ENCODE assay signal across 10 mouse cellular contexts in genomic region chr11:57983480-57984342, GRCm38 (mm10). TPM values are rescaled to one million over a fixed set of nuclear protein-coding genes. Genes with fewer than 3 reads are reported as not detected.
DNase-seq lines count a peak whose midpoint lies in the region; ATAC-seq lines count a peak whose summit lies in the region.
"Had no signal": no experiment of that assay in that cellular context is flagged by ENCODE, and none has a peak within 500 bp of the region (broad histone marks: within the 10 kb centered on the region; RNA-seq: fewer than 3 reads in every experiment).

No protein-coding gene starts in this region.

- H3K27ac ChIP-seq in heart, embryonic 11.5 days (ENCODE audit: low read depth, low read length) = peak overlapping the region; percentile 60
- peak overlapping the region; percentile 82 for H3K27ac ChIP-seq in liver, embryonic 11.5 days (ENCODE audit: low read depth, low read length)
- H3K27ac ChIP-seq in stomach, embryonic 16.5 days (ENCODE audit: low read length) = peak overlapping the region; percentile 69
- H3K27ac ChIP-seq: heart, adult 2 months had no signal

- peak overlapping the region; percentile 2; the same call in 1 of the 2 replicates for H3K9ac ChIP-seq in heart, embryonic 11.5 days (ENCODE audit: low read depth, low read length)
- no peak overlapping the region for H3K9ac ChIP-seq in liver, embryonic 11.5 days (ENCODE audit: low read depth, low read length)
- peak overlapping the region; percentile 24; the same call in 1 of the 2 replicates for H3K9ac ChIP-seq in stomach, embryonic 16.5 days (ENCODE audit: low read length)

- H3K27me3 ChIP-seq in heart, embryonic 11.5 days (ENCODE audit: control insufficient read depth, insufficient read depth, low read length) = no peaks in the 10 kb centered on the region
- H3K27me3 ChIP-seq in liver, embryonic 11.5 days (replicated peaks; ENCODE audit: control insufficient read depth, insufficient read depth, low read length) = no peaks in the 10 kb centered on the region
- no peaks in the 10 kb centered on the region for H3K27me3 ChIP-seq in stomach, embryonic 16.5 days (ENCODE audit: control insufficient read depth, insufficient read depth, low read length)

- H3K4me1 ChIP-seq in heart, embryonic 11.5 days (ENCODE audit: control insufficient read depth, insufficient read depth, low read length) = peaks cover 33% of the 10 kb centered on the region
- peaks cover 17% of the 10 kb centered on the region for H3K4me1 ChIP-seq in liver, embryonic 11.5 days (replicated peaks; ENCODE audit: control insufficient read depth, insufficient read depth, low read length)
- peaks cover 20% of the 10 kb centered on the region for H3K4me1 ChIP-seq in stomach, embryonic 16.5 days (ENCODE audit: control insufficient read depth, insufficient read depth, low read length)

- no peaks in the 10 kb centered on the region for H3K36me3 ChIP-seq in heart, embryonic 11.5 days (ENCODE audit: control insufficient read depth, insufficient read depth, low read length)
- H3K36me3 ChIP-seq in liver, embryonic 11.5 days (ENCODE audit: control insufficient read depth, insufficient read depth, low read length) = no peaks in the 10 kb centered on the region
- H3K36me3 ChIP-seq in stomach, embryonic 16.5 days (ENCODE audit: control insufficient read depth, insufficient read depth, low read length) = no peaks in the 10 kb centered on the region

- ATAC-seq in heart, embryonic 11.5 days (replicated peaks; ENCODE audit: insufficient number of reproducible peaks, low FRiP score, low TSS enrichment) = peak; percentile 84
- ATAC-seq in liver, embryonic 11.5 days (replicated peaks; ENCODE audit: low FRiP score) = peak; percentile 84
- peak; percentile 87 for ATAC-seq in stomach, embryonic 16.5 days (ENCODE audit: insufficient read depth, low FRiP score)
- ATAC-seq: CD4-positive, CD25-positive, alpha-beta regulatory T cell, adult 4 months had no signal

- intact Hi-C loops in heart, postnatal 25 days (cut with DNase I) = no loop called here
- intact Hi-C loops in heart, postnatal 14 days (cut with DNase I) = no loop called here

- no peaks in the 10 kb centered on the region for H3K9me3 ChIP-seq in heart, embryonic 11.5 days (replicated peaks; ENCODE audit: control insufficient read depth, low read length)
- H3K9me3 ChIP-seq in liver, embryonic 11.5 days (ENCODE audit: control insufficient read depth, low read length) = no peaks in the 10 kb centered on the region
- no peaks in the 10 kb centered on the region for H3K9me3 ChIP-seq in stomach, embryonic 16.5 days (replicated peaks; ENCODE audit: control insufficient read depth, low read length)

- H3K4me3 ChIP-seq in heart, embryonic 11.5 days (ENCODE audit: low read depth, low read length) = no peak overlapping the region
- H3K4me3 ChIP-seq in liver, embryonic 11.5 days (ENCODE audit: low read depth, low read length) = no peak overlapping the region
- H3K4me3 ChIP-seq in stomach, embryonic 16.5 days (replicated peaks; ENCODE audit: low read length) = no peak overlapping the region
- H3K4me3 ChIP-seq: heart, adult 2 months had no signal

- H3K4me2 ChIP-seq in heart, embryonic 11.5 days = peak overlapping the region; percentile 2; the same call in 1 of the 2 replicates
- H3K4me2 ChIP-seq in liver, embryonic 11.5 days = peak overlapping the region; percentile 32; the same call in 1 of the 2 replicates
- H3K4me2 ChIP-seq in stomach, embryonic 16.5 days (ENCODE audit: low read depth, low read length) = no peak overlapping the region; the same call in 1 of the 2 replicates

- WGBS in heart, embryonic 11.5 days (ENCODE audit: insufficient replicate concordance) = 20% methylated on average over 16 of the region's 16 CpGs
- 29% methylated on average over 16 of the region's 16 CpGs for WGBS in liver, embryonic 11.5 days
- WGBS in stomach, embryonic 16.5 days = 22% methylated on average over 16 of the region's 16 CpGs

- no peak for DNase-seq in heart, postnatal 25 days (ENCODE audit: low spot score)
- peak; percentile 24 to 29 for DNase-seq in heart, postnatal 14 days
- DNase-seq in liver, embryonic 11.5 days (ENCODE audit: low spot score) = peak; percentile 46
- DNase-seq in left cerebral cortex, adult 18-20 months (ENCODE audit: low spot score in 2 of 2) = no peak
- no peak for DNase-seq in MN1 (ENCODE audit: low spot score)
- DNase-seq in thymus, postnatal 0 days (ENCODE audit: low spot score) = no peak

RNA-seq across cellular contexts. Expression of gene Larp1, which starts 25.2 kb away (rescaled TPM):
- polyA plus RNA-seq in heart, embryonic 11.5 days (2014; fragmentation: Nextera tagmentation; extraction: Ambion mirVana) = 16.9 and 19.5 TPM in 2 replicates
- total RNA-seq in heart, postnatal 25 days (2021) = 10 to 100 TPM; 52.1 to 53.0 TPM
- 10 to 100 TPM; 49.8 to 52.8 TPM for total RNA-seq in heart, postnatal 14 days (2021)
- polyA plus RNA-seq in liver, embryonic 11.5 days (2014; fragmentation: Nextera tagmentation; extraction: Ambion mirVana) = 37.2 and 43.0 TPM in 2 replicates
- 21.8 and 22.9 TPM in 2 replicates for polyA plus RNA-seq in stomach, embryonic 16.5 days (2015; fragmentation: Nextera tagmentation; extraction: Ambion mirVana)
- 10 to 100 TPM; 87.5 to 89.1 TPM for total RNA-seq in left cerebral cortex, adult 18-20 months (2021)
- 17.1 and 22.8 TPM in 2 replicates for polyA plus RNA-seq in thymus, postnatal 0 days (2015; fragmentation: Nextera tagmentation; extraction: Ambion mirVana)

Comparison
In these comparisons a context has a peak if more than half of its experiments do, and no peak if none do; other contexts are left out.
1. DNase-seq: peak in heart, postnatal 14 days (2 of 2) and liver, embryonic 11.5 days (single experiment); none in heart, postnatal 25 days (single experiment), left cerebral cortex, adult 18-20 months (0 of 2), MN1 (single experiment) and thymus, postnatal 0 days (single experiment).
2. Peak in every context shown above with its lines, with median percentiles within 50 percentile points of each other: ATAC-seq and H3K27ac ChIP-seq.